Mouse (Mus musculus) ES-E14 (cell line): Measurements from ENCODE around the gene Dbh. TPM values are rescaled to one million over a fixed set of nuclear protein-coding genes. Genes with fewer than 3 reads are reported as not detected.

Source experiments
- DNase-seq: peaks from one replicate; pipeline ENCODE4 v3.0.0-alpha.2; 2013; ENCODE audit warnings: low read depth, low spot score
- H3K27ac ChIP-seq: 2 replicates; pipeline ENCODE4 v1.5.1; 2012; ENCODE audit warnings: low read depth, mild to moderate bottlenecking, low read length, moderate library complexity, mixed read lengths; ENCODE audit not compliant: poor library complexity, insufficient read depth, severe bottlenecking
- H3K36me3 ChIP-seq: 2 replicates; pipeline ENCODE4 v1.6.1; 2012; ENCODE audit warnings: mild to moderate bottlenecking, low read length, moderate library complexity, mixed read lengths; ENCODE audit not compliant: control insufficient read depth, poor library complexity, insufficient read depth, severe bottlenecking
- H3K4me1 ChIP-seq, 2 experiments: fragments of 150-350 bp in 1 of 2; sonication (generic) in 1 of 2; 2 replicates each; pipeline ENCODE4 v1.6.1; 2012; ENCODE audit warnings: low read length in 2 of 2, mild to moderate bottlenecking in 1 of 2, mixed read lengths in 1 of 2; ENCODE audit not compliant: control insufficient read depth in 2 of 2, insufficient read depth in 2 of 2, poor library complexity in 1 of 2
- H3K4me3 ChIP-seq, 2 experiments: fragments of 150-350 bp in 1 of 2; sonication (generic) in 1 of 2; 2 replicates each; pipeline ENCODE4 v1.5.1; 2012; ENCODE audit warnings: low read length in 2 of 2, low read depth in 1 of 2, mild to moderate bottlenecking in 1 of 2, mixed read lengths in 1 of 2; ENCODE audit not compliant: insufficient read depth in 1 of 2, poor library complexity in 1 of 2, severe bottlenecking in 1 of 2
- H3K9ac ChIP-seq: 2 replicates; pipeline ENCODE4 v1.6.1; 2012; ENCODE audit warnings: low read depth, mild to moderate bottlenecking, low read length, mixed read lengths; ENCODE audit not compliant: poor library complexity, insufficient read depth, severe bottlenecking
- H3K9me3 ChIP-seq: fragments of 150-350 bp; sonication (generic); 2 replicates; pipeline ENCODE4 v1.6.1; 2012; ENCODE audit warnings: low read depth, mild to moderate bottlenecking, low read length; ENCODE audit not compliant: control insufficient read depth, insufficient read depth
- CHD2 ChIP-seq: IDR thresholded peaks from 2 replicates; pipeline ENCODE4 v1.6.1; 2014; ENCODE audit warnings: mild to moderate bottlenecking, low read depth, low read length, inconsistent platforms
- HCFC1 ChIP-seq: IDR thresholded peaks from 2 replicates; pipeline ENCODE4 v1.6.1; 2012; ENCODE audit warnings: low read length, inconsistent platforms, borderline replicate concordance; ENCODE audit not compliant: insufficient read depth
- MAFK ChIP-seq: IDR thresholded peaks from 2 replicates; pipeline ENCODE4 v1.6.1; 2014; ENCODE audit warnings: mild to moderate bottlenecking, low read depth, low read length, inconsistent platforms; ENCODE audit not compliant: insufficient read depth
- ZC3H11A ChIP-seq: IDR thresholded peaks from 2 replicates; pipeline ENCODE4 v1.6.1; 2012; ENCODE audit warnings: low read depth, mild to moderate bottlenecking, inconsistent platforms, low read length, borderline replicate concordance
- ZNF384 ChIP-seq: IDR thresholded peaks from 2 replicates; pipeline ENCODE4 v1.6.1; 2012; ENCODE audit warnings: low read depth, low read length, inconsistent platforms
- in situ Hi-C, 2 experiments: fragments of 600-800 bp; cut with MboI; formaldehyde crosslinking; loops; one replicate each; pipeline ENCODE4 v1.15.1; 2025; ENCODE audit warnings: low sequenced_read_pairs in 2 of 2, inconsistent platforms in 1 of 2; ENCODE audit not compliant: unreplicated experiment in 2 of 2
- total RNA-seq: library from RNA; depleted of rRNA; stranded (reverse); fragments of 300-350 nt; gene quantifications from 2 replicates; pipeline ENCODE4 v1.2.3, GENCODE M21; 2012

Gene Dbh
- total RNA-seq, 1 experiment, result not detected

- H3K4me1 ChIP-seq, result peaks cover 0 to 2% of the 10 kb centered on the region in 2 experiments; a peak in 1 of 4 replicates
- no peak overlapping the region for H3K4me3 ChIP-seq
- in situ Hi-C loops, result no loop called here
- no peak for DNase-seq
- H3K9me3 ChIP-seq, result no peaks in the 10 kb centered on the region
- no peak overlapping the region for H3K27ac ChIP-seq
- H3K9ac ChIP-seq, result no peak overlapping the region
- H3K36me3 ChIP-seq, result no peaks in the 10 kb centered on the region
- no peak for TF ChIP-seq ZNF384
- no peak for TF ChIP-seq MAFK
- no peak for TF ChIP-seq CHD2
- no peak for TF ChIP-seq HCFC1
These were observed 42.5 kb upstream of the Dbh start for GRCm38 (mm10) chr2:27122578-27122977.

- no peak overlapping the region for H3K4me3 ChIP-seq
- no peak overlapping the region for H3K27ac ChIP-seq
- DNase-seq, result no peak
- H3K4me1 ChIP-seq, result peaks cover 0 to 2% of the 10 kb centered on the region in 2 experiments; a peak in 1 of 4 replicates
- no peak for TF ChIP-seq MAFK
- TF ChIP-seq HCFC1, result no peak
- TF ChIP-seq ZC3H11A, result no peak
- TF ChIP-seq ZNF384, result no peak
- TF ChIP-seq CHD2, result no peak
- in situ Hi-C loops, result no loop called here
- no peaks in the 10 kb centered on the region for H3K9me3 ChIP-seq
- H3K36me3 ChIP-seq, result no peaks in the 10 kb centered on the region
- no peak overlapping the region for H3K9ac ChIP-seq
These were observed 41.9 kb upstream of the Dbh start for GRCm38 (mm10) chr2:27123121-27123520.

- no peaks in the 10 kb centered on the region for H3K36me3 ChIP-seq
- no peaks in the 10 kb centered on the region for H3K9me3 ChIP-seq
- H3K4me3 ChIP-seq, result no peak overlapping the region
- peaks cover 0 to 2% of the 10 kb centered on the region in 2 experiments; a peak in 1 of 4 replicates for H3K4me1 ChIP-seq
- H3K9ac ChIP-seq, result no peak overlapping the region
- H3K27ac ChIP-seq, result no peak overlapping the region
- TF ChIP-seq MAFK, result no peak
- TF ChIP-seq ZC3H11A, result 0 out of 2 replicates have a peak, but pooled peaks have one; percentile 1
- no peak for TF ChIP-seq CHD2
- no peak for TF ChIP-seq ZNF384
- in situ Hi-C loops, result no loop called here
- DNase-seq, result peak; percentile 58
These were observed 39.1 kb upstream of the Dbh start for GRCm38 (mm10) chr2:27125979-27126378.

GRCm38 (mm10) chr2:27126496-27126895 is 38.5 kb upstream of the Dbh start:
- Histone ChIP-seq H3K4me1 (peaks cover 0 to 2% of the 10 kb centered on the region in 2 experiments; a peak in 1 of 4 replicates), H3K27ac (no peak overlapping the region), H3K36me3 (no peaks in the 10 kb centered on the region), H3K9ac (no peak overlapping the region), H3K4me3 (no peak overlapping the region), H3K9me3 (no peaks in the 10 kb centered on the region)
- DNase-seq, result no peak
- in situ Hi-C loops, result no loop called here
- no peak for TF ChIP-seq HCFC1
- no peak for TF ChIP-seq CHD2
- no peak for TF ChIP-seq ZNF384
- no peak for TF ChIP-seq MAFK
- no peak for TF ChIP-seq ZC3H11A

GRCm38 (mm10) chr2:27128990-27129389 is 36.0 kb upstream of the Dbh start:
- in situ Hi-C loops, result no loop called here

More at GRCm38 (mm10) chr2:27128990-27129389, 36.0 kb upstream of the Dbh start:
- H3K4me1 ChIP-seq, result peaks cover 0 to 2% of the 10 kb centered on the region in 2 experiments; a peak in 1 of 4 replicates
- no peak for DNase-seq
- no peaks in the 10 kb centered on the region for H3K9me3 ChIP-seq
- H3K4me3 ChIP-seq, result no peak overlapping the region
- no peak overlapping the region for H3K27ac ChIP-seq
- no peak for TF ChIP-seq CHD2
- H3K9ac ChIP-seq, result no peak overlapping the region
- H3K36me3 ChIP-seq, result no peaks in the 10 kb centered on the region
